Mouse (Mus musculus) heart, postnatal 36 days (tissue): ENCODE measurements around the gene 1700001C19Rik. TPM values are rescaled to one million over a fixed set of nuclear protein-coding genes. Genes with fewer than 3 reads are reported as not detected.

Experiments used
- DNase-seq, 2 experiments: peaks; one replicate each; pipeline ENCODE4 v3.0.0; 2021 to 2022
- intact Hi-C: fragments of 180-260 bp; cut with DNase I; formaldehyde crosslinking; loops from one replicate; pipeline ENCODE4 v1.15.1; 2025
- total RNA-seq, 2 experiments: library from RNA; stranded (reverse); gene quantifications; 2 replicates each; pipeline ENCODE4 v1.2.3; 2021

Gene 1700001C19Rik
- total RNA-seq = not detected

DNA sequence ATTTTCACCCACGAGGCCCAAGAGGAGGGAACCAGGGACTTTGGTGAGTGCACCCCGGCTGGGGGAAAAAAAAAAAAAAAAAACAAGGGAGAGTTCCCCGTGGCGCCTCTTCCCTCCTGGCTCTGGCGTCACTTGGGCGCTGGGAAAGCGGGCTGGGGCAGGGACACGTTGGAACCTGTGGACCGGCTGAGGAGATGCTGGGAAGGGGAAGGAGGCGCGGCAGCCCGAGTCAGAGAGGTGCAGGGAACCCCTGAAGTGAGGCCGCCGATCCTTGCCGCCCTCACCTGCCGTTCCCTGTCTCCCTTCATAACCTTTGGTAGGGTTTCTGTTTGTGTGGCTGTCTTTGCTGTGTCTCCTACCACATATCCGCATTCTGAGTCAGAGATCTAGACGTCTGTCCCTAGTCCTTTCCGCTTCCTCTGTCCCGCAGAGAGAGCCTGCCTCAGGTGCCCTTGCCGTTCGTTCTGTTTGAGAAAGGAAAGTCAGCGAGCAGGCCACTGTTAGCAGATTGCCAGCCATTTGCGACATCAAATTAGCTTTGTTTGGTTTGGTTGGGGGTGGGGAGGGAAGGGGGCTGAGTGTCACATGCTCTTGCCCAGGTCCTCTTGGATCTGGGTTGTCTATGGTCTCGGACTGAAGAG, at the start of gene 1700001C19Rik:
Gene 1700001C19Rik, minus strand, starts transcription at position 470 of the 641 bp plus-strand sequence.
- DNase-seq = no peak
- intact Hi-C loops = no loop called here

DNA sequence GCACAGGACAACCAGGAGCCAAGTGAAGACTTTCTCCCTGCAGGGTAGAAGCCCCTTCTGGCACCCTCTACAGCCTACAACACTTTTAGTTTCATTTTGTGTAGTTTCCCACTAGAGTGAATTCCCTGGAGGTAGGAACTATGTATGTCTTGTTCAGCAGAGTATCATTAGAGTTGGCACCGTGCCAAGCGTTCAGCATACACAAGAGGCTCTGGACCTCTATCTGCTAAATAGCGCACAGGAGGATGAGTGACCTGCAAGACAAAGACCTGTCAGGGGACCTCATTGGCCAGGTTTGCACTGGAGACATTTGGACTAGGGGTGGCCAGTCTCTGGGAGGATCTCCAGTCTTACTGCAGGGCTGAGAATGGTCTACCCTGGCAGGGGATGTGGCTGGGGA, 48.6 kb upstream of the 1700001C19Rik start:
- intact Hi-C loops = no loop called here
- no peak for DNase-seq

DNA sequence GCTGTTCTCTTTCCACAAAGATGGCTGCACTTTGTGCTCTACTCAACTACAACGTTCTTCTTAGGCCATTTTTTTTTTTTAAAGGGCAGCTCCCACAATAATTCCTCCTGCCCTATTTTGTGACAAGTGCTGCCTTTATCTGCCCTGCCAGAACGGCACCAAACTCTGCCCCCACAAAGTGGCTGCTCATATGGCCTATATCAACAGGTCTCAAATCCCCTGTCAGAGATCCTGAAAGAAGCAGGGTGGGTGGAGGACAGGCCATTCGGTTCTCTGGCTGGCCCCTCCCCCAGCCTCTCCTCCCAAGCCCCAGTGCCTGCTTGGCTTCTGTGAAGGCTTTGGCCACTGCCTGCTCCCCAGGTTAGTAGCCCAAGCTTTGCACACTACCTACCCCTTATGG, 47.8 kb upstream of the 1700001C19Rik start:
- no peak for DNase-seq
- intact Hi-C loops = loop anchor here (5.0 kb wide), 1 partner anchor 78 kb away; no protein-coding TSS in a partner anchor

DNA sequence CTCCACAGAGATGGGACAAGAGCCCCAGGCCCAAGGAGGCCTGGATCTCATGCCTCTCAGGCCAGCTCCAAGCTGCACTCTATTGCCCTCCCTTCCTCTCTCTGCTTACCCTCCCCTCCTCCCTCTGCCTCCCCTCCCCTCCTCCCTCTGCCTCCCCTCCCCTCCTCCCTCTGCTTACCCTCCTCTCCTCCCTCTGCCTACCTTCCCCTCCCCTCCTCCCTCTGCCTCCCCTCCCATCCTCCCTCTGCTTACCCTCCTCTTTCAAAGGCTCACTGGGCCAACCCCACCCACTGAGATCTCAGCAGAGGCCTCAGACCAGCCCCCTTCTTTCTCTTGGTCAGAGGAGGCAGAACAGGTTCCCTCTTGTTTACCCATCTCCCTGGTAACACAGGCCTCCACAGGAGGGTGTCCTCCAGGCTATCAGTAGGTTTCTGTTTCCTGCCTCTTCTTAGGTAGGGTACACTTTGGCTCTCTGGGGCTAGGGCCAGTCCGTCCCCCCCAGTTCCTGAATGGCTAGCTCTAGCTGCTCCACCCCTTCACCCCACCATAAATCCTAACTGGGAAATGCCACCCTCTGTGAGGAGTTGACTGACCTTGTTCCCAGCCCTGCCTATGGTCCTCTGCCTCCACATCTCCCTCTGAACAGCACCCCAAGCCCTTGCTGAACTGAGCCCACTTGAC, 47.2 kb upstream of the 1700001C19Rik start:
- DNase-seq = no peak
- intact Hi-C loops = loop anchor here (5.0 kb wide), 1 partner anchor 77 kb away; no protein-coding TSS in a partner anchor

DNA sequence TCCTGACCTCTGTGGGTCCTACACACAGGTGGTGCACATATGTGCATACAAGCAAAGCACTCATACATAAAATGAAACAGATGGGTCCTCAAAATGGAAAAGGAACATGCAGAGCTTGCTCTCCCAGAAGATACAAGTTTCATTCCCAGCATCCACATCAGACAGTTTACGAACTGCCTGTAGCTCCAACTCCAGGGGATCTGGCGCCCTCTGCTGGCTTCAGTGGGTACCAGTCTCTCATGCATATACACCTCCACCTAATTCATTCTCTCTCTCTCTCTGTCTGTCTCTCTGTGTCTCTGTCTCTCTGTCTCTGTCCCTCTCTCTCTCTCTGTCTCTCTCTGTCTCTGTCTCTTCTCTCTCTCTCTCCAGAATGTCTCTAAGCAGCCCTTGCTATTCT, 45.2 kb upstream of the 1700001C19Rik start:
- intact Hi-C loops = loop anchor here (5.0 kb wide), 1 partner anchor 75 kb away; no protein-coding TSS in a partner anchor
- peak; percentile 53 to 68 for DNase-seq

DNA sequence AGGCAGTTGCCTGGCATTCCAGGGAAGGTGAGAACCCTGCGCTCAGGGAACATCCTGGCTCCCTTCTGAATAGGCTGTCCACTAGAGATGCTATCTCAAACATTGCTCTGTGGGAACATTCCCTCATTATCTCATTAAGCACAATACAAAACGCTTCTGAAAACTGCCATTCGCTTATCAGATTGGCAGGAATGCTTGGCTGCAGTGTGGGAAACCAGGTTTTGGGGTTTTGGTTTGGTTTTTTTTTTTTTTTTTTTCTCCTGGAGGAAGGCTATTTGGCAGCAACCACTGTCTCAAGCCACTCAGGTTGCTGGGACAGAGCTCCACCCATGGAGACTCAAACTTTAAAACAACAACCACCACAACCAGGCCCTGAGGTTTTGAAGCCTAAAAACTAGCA, 42.7 kb upstream of the 1700001C19Rik start:
- intact Hi-C loops = loop anchor here (5.0 kb wide), 1 partner anchor 73 kb away; no protein-coding TSS in a partner anchor
- DNase-seq = no peak

DNA sequence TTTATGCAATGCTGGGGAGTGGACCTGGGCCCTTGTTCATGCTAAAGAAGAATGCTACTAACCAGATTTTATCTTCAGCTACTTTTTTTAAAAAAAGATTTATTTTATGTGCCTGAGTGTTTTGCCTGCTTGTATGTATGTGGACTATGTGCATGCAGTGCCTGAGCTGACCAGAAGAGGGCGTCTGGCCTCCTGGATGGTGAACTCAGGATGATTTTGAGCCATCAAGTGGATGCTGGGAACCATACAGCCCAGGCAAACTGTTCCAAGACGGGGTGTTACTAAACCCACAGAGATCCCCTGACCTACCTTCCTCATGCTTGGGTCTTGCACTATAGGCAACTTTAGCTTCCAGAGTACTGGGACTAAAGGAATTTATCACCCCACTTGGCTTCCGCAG, 38.5 kb upstream of the 1700001C19Rik start:
- no peak for DNase-seq
- intact Hi-C loops = no loop called here

DNA sequence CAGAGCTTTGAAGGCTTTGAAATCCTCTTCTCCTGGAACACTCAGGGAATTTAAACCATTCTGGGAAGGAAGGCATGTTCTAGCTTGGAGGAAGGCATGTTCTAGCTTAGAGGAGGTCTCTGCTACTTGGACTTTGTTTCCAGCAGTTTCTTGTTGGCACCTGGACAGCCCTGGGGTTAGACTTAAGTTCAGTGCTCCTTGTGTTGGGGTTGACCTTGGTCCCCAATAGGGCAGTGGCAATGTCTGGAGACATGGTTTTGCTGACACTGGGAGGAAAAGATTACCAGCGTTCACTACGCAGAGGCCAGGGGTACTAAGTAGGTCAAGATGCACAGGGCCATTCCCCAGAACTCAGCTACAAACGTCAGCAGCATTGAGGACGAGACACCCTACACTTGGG, 38.0 kb upstream of the 1700001C19Rik start:
- intact Hi-C loops = no loop called here
- no peak for DNase-seq

DNA sequence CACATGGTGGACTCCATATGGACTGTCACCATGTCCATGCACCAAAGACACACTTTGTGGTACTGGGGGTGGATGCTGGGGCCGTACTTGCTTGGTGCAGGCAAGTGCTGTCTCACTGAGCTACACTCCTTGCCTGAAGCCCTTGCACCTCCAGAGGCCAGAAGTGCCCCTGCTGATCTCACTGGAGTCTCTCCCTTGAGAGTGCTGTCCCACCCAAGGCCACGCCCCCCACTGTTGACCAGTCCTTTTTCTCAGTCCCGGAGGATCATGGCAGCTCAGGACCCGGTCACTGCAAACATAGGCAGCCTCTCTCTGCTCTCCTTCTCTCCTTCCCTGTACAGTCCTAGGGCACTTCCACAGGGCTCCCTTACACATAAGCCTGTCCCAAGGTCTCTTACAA, 37.1 kb upstream of the 1700001C19Rik start:
- intact Hi-C loops = no loop called here

DNA sequence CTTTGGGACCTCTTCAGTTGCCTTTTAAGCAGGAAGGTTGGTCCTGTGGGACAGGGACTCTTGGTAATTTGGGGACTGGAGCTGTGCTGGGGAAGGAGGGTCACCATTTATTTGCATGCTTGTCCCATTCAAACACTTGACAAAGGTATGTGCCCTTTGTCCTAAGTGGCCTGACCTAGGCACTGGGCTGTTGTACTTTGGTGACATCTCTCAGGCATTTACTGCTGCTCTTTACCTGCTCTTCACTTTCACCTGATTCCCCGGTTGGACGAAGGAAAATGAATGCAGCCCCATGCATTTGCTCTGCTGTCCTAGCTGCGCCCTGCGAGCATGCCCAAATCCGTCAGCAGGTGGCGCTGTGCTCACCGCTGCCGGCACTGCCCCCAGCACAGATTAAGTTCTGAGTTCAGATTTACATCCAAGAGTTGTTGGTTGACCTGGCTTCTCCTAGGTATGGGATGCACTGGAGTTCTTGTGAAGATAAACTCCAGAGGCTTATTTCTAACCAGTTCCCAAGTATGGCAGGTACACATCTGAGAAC, 36.3 kb upstream of the 1700001C19Rik start:
- intact Hi-C loops = loop anchor here (1.0 kb wide), 1 partner anchor 203 kb away; no protein-coding TSS in a partner anchor
- DNase-seq = peak; percentile 65 to 77

More for the DNA sequence above, 37.1 kb upstream of the 1700001C19Rik start:
- DNase-seq = no peak

DNA sequence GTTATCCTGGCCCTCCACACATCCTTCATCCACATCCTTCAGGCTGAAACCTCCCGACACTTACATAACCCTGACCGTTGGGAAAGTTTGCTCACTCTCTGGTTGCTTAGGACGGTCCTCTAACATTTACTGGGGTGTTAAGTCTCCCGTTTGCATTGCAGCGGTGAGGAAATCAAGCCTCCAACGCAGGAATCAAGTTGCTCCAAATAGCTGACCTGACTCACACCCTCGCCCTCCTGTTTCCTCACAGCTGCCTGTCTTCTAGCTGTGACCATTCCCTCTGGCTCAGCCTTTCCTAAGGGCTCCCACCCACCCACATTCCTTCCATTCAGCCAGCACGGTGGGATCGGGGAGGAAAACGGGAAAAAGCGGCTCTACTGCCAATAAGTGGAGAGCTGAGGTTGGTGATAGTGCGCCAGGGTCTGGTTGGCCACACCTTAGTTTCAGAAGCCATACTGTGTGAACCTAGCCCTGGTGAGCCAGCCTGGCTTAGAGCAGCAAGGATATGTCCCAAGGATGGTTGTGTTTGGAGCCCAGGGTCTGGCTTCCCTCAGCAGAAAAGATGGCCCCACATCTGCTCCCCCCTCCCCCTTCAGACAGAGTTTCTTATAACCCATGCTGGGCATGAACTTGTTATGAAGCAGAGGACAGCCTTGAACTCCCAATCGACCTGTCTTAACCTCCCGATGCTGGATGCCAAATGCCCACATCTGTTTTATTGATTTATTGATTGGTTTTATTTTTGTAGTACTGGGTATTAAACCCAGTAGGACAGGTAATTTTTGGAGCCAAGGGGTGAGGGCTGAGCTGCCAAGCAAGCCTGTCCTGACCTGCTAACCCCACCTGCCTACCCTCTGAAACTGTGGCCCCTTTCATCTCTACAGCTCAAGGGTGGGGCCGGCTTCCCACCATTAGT, 35.5 kb upstream of the 1700001C19Rik start:
- intact Hi-C loops = loop anchor here (1.0 kb wide), 1 partner anchor 204 kb away; no protein-coding TSS in a partner anchor
- no peak for DNase-seq

DNA sequence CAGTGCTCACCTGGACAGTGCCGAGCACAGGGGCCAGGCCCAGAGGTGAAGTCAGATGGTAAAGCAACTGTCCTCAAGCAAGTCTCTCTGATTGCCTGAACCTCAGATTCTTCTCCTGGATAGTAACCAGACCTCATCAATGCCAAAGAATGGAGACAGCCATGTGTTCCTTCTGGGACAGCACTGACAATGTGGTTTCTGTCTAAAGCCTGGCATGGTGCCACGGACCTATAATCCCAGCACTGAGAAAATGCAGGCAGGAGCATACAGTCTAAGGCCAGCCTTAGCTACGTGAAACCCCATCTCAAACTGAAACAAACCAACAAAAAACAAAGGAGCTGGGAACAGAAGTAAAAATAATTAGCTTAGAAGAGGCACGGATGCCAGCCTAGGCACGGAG, 33.5 kb upstream of the 1700001C19Rik start:
- intact Hi-C loops = no loop called here
- DNase-seq = no peak

DNA sequence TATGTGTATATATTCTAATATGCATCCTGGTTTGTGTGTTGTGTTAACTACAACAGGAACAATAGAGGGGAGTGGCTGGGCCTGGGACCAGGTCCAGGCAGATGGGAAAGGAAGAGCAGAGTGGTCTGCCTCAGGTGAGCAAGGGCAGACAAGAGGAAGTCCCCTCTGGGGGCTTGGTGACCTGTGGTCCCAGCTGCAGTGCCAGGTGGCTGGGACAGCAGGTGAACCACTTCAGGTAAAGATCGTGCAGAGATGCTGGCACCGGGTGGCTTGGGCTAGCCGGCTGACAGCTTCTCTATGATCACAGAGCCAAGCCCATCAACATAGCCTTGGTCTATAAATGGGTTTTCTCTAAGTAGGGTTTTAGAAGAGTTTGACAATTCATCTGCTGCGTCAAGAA, 32.9 kb upstream of the 1700001C19Rik start:
- intact Hi-C loops = no loop called here
- no peak for DNase-seq

DNA sequence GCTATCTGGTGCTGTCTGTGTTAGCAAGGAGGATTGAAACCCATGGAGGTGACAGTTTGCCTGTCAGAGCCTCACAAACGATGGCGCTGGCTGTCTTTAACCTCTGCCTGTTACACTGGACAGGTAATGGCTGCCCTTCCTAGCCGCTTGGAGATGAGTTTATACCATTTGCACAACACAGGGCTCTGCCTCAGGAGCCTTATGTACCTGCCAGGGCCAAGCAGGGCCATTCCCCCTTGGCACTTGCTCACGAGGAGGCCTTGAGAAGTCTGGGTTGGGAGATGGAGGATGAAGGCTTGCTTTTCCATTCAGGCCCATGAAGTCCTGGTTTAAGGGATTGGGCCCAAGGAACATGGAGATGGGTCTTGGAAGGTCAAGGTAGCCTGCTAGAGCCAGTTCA, 32.5 kb upstream of the 1700001C19Rik start:
- intact Hi-C loops = no loop called here

DNA sequence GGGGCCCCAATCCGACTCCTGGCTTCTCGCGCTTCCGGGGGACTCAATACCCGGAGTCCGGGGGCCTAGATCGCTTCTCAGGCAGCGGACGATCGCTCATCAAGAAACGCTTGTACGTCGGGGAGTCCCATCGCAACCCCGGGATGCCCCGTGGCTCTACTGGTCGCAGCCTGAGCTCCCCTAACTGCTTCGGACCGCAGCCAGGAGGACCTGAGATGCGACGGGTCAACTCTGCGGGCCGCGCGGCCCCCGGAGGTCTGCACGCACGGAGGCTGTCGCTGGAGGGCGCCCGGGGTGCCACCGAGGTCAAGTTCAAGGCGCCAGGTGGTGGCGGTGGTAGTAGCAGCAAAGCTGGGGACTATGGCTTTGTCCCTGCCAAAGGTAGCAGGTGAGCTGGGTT, 31.3 kb upstream of the 1700001C19Rik start:
- peak; percentile 20 to 48 for DNase-seq
- intact Hi-C loops = no loop called here

More for the DNA sequence above, 32.5 kb upstream of the 1700001C19Rik start:
- no peak for DNase-seq

DNA sequence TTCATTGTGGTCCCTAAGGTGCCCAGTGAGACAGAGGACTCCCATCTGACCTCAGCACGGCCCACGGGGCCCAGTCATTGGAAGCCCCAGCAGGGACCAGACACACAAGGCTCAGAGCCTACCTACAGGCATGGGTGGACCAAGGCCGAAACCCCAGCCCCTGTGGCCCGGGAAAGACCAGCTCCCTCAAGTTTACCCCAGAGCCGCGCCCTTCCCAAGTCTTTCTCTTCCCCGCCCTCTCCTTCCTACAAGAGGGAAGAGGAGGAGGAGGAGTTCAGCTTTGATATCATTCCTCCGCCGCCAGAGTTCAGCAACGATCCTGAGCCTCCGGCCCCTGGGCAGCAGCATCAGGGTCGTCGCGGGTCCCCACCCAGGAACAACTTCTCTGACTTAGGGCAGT, 30.9 kb upstream of the 1700001C19Rik start:
- no peak for DNase-seq
- intact Hi-C loops = no loop called here

DNA sequence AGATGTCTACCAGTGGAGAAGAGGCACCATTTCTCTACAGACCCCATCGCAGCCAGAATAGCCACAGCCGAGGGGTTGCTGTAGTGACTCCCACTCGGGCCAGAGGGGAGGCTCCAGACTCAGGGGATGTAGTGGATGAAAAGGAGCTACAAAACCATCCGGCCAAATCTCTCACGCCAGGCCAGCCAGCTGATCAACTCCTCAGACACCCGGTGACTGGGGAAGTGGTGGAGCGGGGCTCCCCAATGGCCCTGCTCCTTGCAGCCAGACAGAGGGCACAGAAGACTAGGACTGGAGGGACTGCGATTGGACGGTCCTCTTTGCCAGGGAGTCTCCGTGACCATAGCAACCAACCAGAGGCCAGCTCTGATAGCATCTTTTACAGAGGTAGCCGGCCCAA, 30.5 kb upstream of the 1700001C19Rik start:
- intact Hi-C loops = no loop called here
- DNase-seq = no peak

DNA sequence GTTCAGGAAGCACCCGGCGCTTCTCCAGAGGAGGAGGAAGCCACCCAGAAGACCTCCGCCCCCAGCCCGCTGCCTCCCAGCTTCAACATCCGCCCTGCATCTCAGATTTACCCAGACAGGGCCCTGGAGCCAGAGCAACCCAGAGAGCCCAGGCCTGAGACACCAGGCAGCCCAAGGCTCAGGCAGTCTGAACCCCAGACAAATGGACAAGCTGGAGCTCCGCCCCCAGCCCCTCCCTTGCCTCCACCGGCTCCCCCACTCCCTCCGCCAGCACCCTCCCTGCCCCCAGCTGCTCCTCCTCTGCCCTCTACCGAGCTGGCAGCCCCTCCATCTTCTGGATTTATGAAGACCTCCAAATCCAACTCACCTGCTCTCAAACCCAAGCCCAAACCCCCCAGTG, 29.1 kb upstream of the 1700001C19Rik start:
- intact Hi-C loops = no loop called here
- DNase-seq = no peak

DNA sequence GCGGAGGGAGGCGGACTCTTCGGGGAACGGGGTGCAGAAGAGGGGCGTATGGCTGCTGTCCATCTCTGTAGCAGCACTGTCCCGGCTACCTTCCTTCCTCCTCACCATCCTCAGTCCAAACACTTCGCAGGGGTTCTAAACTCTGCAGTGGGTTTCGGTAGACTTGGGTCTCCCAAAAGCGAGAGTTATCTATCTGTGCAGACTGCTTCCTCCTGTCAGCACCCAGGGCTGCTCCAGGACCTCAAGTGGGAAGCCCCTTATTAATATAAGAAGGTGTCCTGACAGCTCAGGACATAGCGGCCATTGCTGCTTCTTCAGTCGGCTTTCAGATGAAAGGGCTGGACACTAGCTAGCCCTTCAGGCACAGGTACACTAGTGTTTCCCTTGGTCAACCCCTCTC, 27.8 kb upstream of the 1700001C19Rik start:
- intact Hi-C loops = no loop called here
- no peak for DNase-seq

DNA sequence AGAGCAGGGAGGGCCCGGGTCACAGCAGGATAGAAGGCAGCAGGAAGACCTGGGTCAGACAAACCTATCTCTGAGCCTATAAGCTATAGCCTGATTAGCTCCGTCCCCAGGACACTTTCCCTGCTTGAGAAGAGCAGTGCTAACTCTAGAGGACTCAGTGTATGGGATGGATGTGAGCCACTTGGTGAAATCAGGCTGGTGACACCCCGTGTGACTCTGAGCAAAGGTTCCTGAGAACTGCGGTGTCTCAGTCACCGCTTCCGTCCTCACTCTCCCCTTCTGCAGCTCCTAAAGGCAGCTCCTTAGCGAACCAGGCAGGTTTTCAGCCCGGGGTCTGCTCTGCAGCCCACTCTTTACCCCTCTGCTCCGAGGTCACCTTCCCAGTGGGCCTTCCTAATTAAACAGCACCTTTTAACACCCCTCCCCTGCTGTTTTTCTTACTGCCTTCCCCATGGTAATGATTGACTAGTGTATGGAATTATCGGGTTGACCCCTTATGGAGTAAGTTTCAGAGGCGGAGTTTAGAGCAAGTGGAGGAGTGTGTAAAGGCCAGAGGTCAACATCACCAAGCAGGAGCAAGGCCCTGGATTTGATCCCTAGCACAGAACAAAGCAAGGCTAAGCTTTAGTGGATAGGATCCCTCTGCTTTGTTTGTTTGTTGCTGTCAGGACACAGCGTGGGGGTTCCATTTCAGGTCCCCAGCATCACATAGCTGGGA, 27.2 kb upstream of the 1700001C19Rik start:
- intact Hi-C loops = no loop called here
- no peak for DNase-seq
